27 mouse cellular contexts compared by ENCODE assay signal in genomic region chr4:43113491-43113890, GRCm38 (mm10).
"Had no signal": no experiment of that assay in that cellular context is flagged by ENCODE, and none has a peak within 500 bp of the region (broad histone marks: within the 10 kb centered on the region; RNA-seq: fewer than 3 reads in every experiment).

No protein-coding gene starts in this region.

- H3K9ac ChIP-seq: embryonic facial prominence, embryonic 12.5 days; embryonic facial prominence, embryonic 13.5 days; embryonic facial prominence, embryonic 15.5 days; forebrain, embryonic 12.5 days; forebrain, embryonic 13.5 days; forebrain, embryonic 15.5 days; forebrain, postnatal 0 days had no signal

- H3K36me3 ChIP-seq: embryonic facial prominence, embryonic 10.5 days; embryonic facial prominence, embryonic 12.5 days; embryonic facial prominence, embryonic 13.5 days; embryonic facial prominence, embryonic 15.5 days; forebrain, embryonic 10.5 days; forebrain, embryonic 12.5 days; forebrain, embryonic 15.5 days had no signal

- H3K4me2 ChIP-seq: embryonic facial prominence, embryonic 12.5 days; embryonic facial prominence, embryonic 13.5 days; embryonic facial prominence, embryonic 15.5 days; forebrain, embryonic 12.5 days; forebrain, embryonic 13.5 days; forebrain, embryonic 15.5 days had no signal

- H3K27me3 ChIP-seq: embryonic facial prominence, embryonic 12.5 days; embryonic facial prominence, embryonic 13.5 days; embryonic facial prominence, embryonic 15.5 days; forebrain, embryonic 12.5 days; forebrain, embryonic 13.5 days; forebrain, embryonic 15.5 days had no signal

- DNase-seq: cerebellum, adult 9-10 months; cerebellum, adult 9-11 months; cerebellum, postnatal 10 days; cerebellum, postnatal 14 days; cerebellum, postnatal 25 days; cerebellum, postnatal 36 days; embryo, embryonic 11 days; forebrain, postnatal 0 days; gastrocnemius, adult 2 months; gastrocnemius, postnatal 10 days; gastrocnemius, postnatal 14 days; gastrocnemius, postnatal 25 days; gastrocnemius, postnatal 36 days; heart, adult 11 months; heart, adult 18-20 months; heart, adult 2 months had no signal

- ATAC-seq: forebrain, embryonic 13.5 days; forebrain, embryonic 14.5 days; forebrain, embryonic 15.5 days; forebrain, embryonic 16.5 days; forebrain, postnatal 0 days had no signal

- H3K27ac ChIP-seq: embryonic facial prominence, embryonic 10.5 days; embryonic facial prominence, embryonic 12.5 days; embryonic facial prominence, embryonic 13.5 days; embryonic facial prominence, embryonic 15.5 days; forebrain, embryonic 10.5 days; forebrain, embryonic 12.5 days; forebrain, embryonic 13.5 days; forebrain, embryonic 15.5 days; gastrocnemius, adult 2 months; heart, adult 2 months had no signal

- H3K4me1 ChIP-seq: embryonic facial prominence, embryonic 10.5 days; embryonic facial prominence, embryonic 12.5 days; embryonic facial prominence, embryonic 13.5 days; embryonic facial prominence, embryonic 15.5 days; forebrain, embryonic 10.5 days; forebrain, embryonic 12.5 days; forebrain, embryonic 13.5 days; forebrain, embryonic 15.5 days had no signal

- H3K4me3 ChIP-seq: embryonic facial prominence, embryonic 10.5 days; embryonic facial prominence, embryonic 12.5 days; embryonic facial prominence, embryonic 13.5 days; embryonic facial prominence, embryonic 15.5 days; erythroblast, embryonic 14.5 days; forebrain, embryonic 10.5 days; forebrain, embryonic 12.5 days; forebrain, embryonic 13.5 days; forebrain, embryonic 15.5 days; gastrocnemius, adult 2 months; heart, adult 2 months had no signal

- H3K9me3 ChIP-seq: embryonic facial prominence, embryonic 10.5 days; embryonic facial prominence, embryonic 12.5 days; embryonic facial prominence, embryonic 13.5 days; embryonic facial prominence, embryonic 15.5 days; forebrain, embryonic 10.5 days; forebrain, embryonic 12.5 days; forebrain, embryonic 13.5 days; forebrain, embryonic 15.5 days had no signal
